Mouse (Mus musculus) urinary bladder, adult 2 months (tissue): ENCODE results near the gene Ddx58. TPM values are rescaled to one million over a fixed set of nuclear protein-coding genes. Genes with fewer than 3 reads are reported as not detected.

ENCODE experiments used
- DNase-seq: peaks from one replicate; pipeline ENCODE4 v3.0.0; 2022; ENCODE audit warnings: low spot score
- polyA plus RNA-seq: library from polyadenylated mRNA; depleted of rRNA; stranded (reverse); fragments of >200 nt; gene quantifications from 2 replicates; pipeline ENCODE4 v1.2.3, GENCODE M21; 2012

Gene Ddx58
- polyA plus RNA-seq, 1 experiment: 18.4 TPM

DNA sequence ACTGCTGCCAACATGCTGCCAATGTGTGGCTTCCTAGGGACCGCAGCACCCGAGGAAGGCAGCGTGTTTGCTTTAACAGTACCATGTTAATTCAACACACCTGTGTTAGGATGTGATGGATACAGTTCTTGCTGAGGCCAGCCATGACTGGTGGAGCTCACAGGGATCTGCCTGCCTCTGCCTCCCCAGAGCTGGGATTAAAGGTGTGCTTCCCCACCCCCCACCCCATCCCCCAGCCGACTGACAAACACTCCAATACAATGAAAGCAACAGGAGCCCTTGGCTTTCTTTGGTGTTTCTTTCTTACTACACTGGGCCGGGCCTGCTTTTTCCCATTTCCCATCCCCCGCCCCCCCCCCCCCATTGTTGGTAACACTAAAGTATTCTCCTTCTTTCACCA lies 5.4 kb downstream of the Ddx58 start:
- DNase-seq: no peak

DNA sequence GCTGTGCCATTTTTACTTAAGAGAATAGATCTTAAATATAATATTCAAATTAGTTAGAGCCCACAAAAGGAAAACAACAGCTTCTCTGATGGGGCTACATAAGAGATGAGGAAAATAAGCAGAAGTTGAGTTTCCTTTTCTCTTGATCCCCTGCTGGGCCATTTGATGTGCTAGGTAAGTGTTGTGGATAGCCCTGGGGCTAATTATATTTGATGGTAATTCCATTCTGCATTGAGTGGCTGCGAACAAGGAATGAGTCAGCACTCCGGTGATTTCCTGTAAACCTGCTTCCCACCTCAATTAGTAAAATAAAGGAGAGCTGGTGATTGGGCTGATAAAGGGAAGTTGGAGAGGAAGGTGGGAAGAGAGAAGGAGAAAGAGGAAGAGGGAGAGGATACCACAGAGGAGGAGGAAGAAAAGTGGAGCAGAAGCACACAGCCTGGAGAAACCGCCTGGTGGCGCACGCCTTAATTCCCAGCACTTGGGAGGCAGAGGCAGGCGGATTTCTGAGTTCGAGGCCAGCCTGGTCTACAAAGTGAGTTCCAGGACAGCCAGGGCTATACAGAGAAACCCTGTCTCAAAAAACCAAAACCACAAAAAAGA lies 6.5 kb downstream of the Ddx58 start:
- DNase-seq: no peak

DNA sequence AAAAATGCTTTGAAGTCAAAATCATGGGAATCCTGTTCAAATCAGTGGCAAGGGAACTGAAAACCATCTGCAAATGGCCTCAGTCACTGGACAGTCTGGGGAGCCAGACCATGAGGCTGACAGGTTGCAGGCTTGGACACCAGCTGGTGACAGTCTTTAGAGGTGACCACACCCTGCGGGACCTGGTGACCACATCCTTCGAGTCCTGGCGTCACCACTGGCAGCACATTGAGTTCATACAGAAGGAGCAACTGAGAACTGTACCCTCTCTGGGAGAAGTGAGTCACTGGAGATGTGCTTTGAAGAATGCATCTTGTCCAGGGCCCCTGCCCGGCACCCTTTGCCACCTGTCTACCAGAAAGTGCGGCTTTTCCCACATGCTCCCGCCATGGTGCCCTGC lies 9.9 kb downstream of the Ddx58 start:
- DNase-seq: no peak

DNA sequence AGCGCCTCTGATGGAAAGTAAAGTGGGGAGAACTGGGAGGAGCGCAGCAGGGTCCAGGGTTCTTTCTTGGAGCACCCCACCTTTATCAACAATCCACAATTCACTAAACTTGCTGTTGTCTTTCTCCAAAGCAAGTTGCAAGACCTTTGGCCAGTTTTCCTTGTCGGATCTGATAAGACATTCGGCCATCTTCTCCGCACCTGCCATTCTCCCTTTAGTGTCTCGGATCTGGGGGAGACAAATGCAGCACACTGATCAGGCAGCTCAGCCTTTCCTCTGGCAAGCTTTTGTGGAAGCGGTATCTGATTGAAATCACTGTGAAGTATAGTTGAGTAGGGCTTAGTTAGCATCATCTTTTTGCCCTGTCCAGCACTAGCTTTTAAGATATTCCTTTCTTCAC lies 11.7 kb downstream of the Ddx58 start:
- DNase-seq: no peak

DNA sequence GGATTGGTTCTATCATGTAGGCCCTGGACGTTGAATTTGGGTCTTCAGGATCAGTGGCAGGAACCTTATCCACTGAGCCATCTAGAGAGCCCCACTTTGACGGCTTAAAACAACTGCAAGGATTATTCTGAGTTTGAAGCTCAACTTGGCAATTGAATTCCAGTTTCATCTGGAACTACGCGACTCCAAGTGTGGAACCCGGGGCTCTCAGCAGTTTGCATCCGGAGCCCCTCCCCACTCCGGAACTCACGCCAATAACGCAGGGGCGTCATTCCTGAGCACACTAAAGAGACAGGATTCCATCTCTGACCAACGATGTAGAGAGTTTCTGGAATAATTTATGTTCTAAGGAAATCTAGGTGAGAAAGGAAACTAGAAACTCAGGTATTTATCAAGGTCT lies 12.5 kb downstream of the Ddx58 start:
- DNase-seq: no peak

DNA sequence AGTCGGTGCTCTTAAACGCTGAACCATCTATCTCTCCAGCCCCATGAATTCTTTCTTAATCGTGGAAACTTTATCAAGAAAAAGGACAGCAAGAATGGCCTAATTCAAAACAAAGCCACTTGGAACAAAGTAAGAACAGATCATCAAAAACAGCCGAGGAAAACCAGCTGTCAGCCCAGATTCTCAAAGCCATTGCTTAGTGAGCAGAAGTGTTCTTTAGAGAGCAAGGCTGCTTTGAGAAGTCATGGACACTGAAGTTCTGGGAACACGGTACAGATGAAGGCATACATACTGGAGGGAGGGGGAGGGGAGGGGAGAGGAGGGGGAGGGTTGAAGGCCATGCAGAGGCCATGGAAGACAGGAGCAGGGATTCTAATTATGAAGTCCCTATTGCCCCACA lies 13.5 kb downstream of the Ddx58 start:
- no peak for DNase-seq

DNA sequence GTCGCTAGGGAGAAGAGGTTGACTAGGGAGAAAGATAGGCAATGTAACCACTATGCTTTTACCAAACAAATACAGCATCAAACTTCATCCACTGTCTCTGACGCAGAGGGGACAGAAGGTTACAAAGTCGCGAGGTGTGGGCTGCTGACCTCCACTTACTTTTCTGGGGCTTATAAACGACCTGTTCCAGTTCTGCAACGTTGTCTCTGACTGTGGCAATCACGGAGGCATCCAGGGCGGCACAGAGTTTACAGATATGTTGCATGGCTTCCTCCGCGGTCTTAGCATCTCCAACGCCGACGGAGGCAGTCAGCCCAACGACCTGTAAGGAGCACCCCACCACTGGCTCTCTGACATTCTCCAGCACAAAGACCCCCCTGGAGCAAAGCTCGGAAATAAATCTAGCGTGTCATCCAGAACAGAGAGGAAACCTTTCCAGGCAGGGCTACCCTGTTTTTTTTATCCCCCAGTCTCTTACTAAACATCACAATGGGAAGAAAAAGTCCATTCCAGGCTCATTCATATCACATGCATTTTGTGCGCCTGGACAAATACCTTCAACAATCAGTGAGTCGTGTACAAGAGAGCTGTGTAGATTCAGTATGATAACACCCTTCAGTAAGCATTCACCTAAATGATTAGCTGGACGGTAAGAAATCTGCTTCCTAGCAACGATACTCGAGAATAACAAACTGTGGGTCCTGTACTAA lies 17.6 kb downstream of the Ddx58 start:
- no peak for DNase-seq

DNA sequence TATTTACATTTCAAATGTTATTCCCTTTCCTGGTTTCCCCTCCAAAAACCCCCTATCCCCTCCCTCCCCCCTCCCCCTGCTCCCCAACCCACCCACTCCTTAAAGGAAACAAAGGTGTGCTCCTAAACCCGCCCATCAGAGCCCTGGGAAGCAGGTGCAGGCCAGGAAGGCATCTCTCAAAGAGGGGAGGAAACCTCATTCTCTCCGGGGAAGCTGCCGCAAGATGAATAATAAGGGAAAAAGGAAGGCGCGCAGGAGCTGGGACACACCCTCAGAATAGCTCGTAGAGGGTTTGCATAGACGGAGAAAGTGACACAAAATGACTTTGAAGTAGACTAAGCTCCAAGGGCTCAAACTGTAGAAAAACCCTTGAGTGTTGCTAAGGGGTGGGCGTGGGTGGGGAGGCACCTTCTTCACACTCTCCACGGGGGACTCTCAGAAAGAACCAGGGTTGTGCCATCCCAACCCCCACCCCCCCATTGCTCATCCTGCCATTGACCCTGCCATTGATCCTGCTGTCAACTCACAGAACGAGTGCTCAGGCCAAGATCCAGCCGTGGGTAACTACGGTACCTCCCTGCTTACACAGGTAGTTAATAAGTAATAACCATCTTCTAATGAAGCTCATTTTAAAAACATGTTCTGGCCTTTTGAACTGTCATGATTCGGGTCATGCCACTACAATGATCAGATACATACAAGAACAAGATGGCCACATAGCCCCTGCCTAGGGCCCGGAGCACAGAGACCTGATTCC lies 18.4 kb downstream of the Ddx58 start:
- no peak for DNase-seq

DNA sequence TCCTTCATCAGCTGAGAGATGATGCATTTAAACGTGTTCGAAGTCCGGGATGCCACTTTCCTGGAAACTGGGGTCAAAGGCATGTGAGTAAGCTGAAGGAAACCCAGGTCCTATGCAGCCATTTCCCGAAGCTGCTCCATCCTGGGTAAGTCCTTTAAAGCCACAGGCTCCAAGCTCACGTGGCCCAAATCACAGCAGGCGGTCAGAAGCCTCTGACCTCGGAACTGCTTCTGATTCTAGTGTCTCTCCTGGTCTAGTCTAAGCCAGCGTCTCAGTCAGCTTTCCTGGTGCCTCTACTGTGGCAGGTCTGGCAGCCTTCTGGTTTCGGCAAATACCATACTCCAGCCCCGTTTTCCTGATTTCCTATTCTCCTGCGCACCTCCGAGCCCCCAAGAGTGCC lies 19.2 kb downstream of the Ddx58 start:
- no peak for DNase-seq

DNA sequence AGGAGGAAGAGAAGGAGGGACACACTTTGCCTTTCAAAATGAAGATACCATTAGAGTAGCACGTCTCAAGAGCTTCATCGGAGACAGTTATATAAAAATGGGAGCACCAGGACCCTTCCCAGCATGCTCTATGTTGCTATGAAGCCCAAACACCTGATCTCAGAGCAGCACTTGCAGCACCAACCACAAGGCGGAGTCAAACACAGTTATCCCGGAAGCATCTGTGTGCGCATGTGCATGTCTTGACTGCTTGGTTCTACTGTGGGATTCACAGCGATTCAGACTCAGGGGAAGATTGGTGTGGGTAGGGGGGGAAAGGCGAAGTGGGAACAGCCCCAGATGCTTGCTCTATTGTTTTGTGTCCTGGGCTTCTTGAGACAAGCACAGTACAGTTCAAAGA lies 21.2 kb downstream of the Ddx58 start:
- no peak for DNase-seq

DNA sequence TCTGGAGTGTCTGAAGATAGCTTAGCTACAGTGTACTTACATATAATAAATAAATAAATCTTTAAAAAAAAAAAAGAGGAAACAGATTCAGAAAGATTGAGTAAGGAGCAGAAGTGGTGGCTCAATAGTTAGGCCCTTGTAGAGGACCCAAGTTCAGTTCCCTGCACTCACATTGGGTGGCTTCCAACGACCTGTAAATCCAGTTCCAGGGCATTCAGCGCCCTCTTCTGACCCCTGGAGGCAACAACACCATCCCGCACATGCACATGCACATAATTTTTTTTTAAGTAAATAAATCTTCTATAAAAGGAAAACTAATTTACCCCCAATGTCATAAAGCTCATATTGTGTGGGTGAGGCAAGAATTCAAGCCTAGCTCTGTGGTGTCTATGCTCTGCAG lies 21.7 kb downstream of the Ddx58 start:
- no peak for DNase-seq

DNA sequence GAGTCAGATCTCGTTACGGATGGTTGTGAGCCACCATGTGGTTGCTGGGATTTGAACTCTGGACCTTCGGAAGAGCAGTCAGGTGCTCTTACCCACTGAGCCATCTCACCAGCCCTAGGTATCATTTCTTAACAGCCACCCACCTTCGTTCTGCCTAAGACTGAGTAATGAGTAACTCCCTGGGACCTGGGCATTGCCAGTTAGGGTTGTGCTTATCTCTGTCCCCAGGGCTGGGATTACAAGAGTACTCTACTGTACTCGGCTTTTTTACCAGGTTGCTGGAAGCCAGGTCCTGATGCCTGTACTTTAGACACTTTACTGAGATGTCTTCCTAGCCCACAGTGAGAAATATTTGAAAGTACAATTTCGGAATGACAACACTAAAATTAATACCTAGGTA lies 27.5 kb downstream of the Ddx58 start:
- DNase-seq: no peak

DNA sequence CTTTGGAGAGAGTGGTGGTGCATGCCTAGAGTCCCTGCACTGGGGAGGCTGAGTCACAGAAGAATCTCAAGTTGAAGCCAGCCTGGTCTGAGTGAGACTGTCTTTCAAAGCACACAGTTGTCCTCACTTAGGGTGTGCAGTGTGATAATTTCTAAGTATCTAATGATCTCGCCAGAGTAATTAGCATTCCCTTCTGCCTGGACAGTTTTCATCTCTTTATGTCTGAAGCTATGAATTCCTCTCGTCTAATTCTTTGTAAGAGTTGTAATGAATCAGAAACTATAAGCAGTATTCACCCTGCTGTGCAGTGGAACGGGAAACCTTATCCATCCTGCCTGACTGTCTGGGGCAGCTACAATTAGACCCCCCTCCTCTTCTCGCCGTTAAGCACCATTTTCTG lies 31.9 kb downstream of the Ddx58 start:
- DNase-seq: no peak

DNA sequence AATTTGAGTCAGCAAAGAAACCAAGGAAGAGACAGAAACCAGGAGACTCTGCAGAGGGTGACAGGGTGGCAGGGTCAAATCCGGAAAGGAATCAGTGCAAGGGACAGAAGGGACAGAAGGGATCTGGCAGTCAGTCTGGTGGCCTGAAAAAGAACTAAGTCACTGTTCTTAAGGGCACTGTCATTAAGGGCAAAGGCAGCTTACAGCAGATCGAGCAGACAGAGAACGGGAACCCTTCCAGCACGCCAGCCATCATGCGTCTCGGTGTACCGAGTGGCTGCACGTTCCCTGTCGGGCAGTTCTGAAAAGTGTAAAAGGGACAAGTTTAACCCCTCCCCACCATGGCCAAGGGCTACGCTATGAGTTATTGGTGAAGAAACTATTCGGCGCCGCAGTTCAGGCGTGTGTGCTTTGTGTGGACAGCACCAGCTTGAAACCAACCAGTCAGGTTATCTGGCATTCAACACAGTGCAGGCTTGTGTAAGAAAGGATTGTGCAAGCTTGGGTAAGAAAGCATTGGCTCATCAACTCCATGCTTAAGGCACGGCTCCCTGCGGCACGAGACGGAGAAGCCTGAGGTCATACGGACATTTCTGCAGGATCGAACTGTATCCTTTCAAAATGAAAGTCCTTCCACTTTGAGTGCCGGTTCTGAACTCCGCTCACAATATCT lies 34.3 kb downstream of the Ddx58 start:
- DNase-seq: no peak

DNA sequence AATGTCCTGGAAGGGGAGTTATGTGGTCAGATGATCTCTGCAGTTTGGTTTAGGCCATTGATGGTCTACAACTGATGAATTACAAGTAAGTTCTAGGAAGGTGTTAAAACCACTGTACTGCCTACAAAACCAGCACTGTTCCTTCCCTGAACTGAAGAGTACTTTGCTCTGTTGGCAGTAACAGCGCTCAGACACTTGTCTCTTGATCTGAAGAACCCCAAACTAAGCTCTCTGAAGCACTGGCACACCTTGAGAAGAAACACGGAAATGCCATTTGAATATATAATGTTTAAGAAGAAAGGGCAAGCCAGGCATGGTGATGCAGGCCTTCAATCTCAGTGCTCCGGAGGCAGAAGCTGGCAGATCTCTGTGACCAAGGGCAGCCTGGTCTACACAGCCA lies 35.3 kb downstream of the Ddx58 start:
- DNase-seq: no peak

DNA sequence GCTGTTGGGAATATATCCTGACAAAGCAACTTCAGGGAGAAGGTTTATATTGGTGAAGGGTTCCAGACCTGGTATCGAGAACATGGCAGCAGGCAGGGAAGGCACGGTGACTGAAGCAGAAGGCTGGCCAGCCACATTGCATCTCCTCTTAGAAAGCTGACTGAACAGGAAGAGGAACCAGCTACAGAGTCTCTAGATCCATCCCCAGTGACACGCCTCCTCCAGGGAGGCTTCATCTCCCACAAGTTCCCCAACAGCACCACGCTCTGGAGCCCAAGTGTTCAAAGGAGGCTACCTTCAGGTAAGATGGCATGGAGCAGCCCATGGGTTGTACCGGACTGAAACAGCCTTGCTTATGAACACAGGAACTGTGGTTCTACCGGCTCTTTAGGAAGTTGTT lies 37.4 kb downstream of the Ddx58 start:
- no peak for DNase-seq

DNA sequence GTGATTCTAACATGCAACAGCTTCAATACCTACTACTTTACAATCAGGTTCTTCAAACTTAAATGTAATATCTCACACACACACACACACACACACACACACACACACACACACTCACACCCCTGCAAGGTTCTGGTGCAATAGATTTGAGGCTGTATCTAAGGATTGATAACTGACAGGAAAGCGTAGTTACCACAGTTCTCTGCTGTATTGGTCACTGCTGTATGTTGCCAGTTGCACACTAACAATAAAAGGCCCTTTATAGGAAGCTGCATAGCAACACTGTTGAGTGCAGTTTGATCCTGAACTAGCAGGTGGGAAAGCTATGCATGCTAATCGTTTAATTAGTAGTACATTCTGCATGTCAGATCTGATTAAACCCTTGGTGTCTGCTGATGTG lies 44.3 kb downstream of the Ddx58 start:
- no peak for DNase-seq

DNA sequence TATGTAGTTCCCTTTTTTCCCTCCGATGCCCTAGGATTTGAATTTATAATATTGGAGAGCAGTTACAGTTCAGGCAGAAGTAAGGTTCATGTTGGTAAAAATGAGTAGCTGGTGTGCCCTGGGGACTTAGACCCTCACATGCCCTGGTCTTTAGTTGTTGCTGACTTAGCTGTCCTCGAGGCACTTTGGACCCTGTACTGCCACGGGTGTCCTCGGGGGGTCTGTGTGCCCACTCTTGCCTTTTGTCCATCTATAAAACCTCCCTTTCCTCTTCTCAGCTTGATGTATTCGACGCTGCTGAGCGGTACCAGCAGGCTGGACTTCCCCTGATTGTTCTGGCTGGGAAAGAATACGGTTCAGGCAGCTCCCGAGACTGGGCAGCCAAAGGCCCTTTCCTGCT lies 46.2 kb downstream of the Ddx58 start:
- no peak for DNase-seq

DNA sequence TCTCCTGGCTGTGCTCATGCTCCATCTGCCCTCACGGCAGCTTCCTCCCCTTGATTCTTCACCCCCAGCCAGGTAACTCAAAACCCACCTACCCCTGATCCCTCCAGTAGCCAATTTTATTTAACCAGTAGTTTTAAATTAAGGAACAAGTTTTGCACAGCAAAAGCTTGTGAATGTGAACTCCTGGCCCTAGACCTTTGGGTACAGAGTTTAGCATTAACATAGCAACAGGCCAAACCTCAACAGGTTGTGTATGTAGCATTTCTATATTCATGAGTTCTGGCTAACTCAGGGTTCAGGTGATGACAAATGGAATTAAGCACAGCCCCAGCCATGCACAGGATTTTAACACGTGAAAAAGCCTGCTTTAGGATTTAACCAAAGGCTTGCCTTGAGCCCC lies 47.4 kb downstream of the Ddx58 start:
- no peak for DNase-seq

DNA sequence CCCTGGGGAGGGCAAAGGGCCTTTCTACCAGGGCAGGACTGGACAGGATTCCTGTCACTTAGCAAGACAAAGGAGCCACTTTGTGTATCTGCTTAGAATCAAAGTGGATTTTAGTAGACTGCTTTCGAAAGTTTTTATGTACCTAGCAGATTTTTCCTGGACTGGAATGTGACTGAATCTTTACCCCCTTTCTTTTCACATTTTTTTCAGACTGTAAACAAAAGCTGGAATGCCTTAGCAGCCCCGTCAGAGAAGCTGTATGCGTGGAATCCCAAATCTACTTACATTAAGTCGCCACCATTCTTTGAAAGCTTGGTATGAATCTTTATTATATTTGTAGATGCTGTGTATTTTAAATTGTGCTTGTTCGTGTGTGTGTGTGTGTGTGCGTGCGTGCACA lies 51.7 kb downstream of the Ddx58 start:
- DNase-seq: no peak

DNA sequence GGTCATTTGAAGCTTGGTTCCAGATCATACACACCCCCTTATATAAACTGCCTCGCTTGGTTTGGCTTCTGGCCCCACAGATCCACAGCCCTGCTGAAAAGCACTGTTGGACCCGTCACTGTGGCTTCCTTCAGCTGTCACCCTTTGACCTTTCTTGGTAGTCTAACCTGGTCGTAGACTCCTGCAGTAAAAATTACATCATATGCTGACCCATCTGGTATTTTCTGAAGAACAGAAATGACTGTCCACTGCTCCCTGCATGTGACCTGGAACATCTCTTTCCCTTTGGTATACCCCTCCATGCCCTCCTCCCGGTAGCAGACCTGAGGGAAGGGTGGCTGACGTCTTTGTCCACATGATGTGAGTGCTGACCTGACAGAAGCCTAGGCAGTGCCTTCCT lies 55.2 kb downstream of the Ddx58 start:
- no peak for DNase-seq

DNA sequence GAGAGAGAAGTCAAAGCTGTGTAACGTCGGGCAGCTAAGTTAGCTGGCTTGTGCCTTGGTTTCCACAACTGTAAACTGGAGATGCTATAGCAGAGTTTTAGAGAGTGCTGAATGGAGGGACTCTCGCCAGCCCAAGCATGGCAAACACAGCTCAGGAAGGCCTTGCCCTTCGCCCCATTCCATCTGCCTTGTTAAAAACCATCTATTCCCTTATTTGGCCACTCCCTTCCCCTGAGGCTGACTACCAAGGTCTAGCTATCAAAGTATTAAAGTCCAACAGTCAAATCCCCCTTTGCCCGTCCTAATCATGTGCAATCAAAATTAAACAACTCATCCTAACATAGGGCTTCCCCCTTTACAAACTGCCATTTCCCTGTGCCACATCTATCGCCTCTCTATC lies 55.8 kb downstream of the Ddx58 start:
- no peak for DNase-seq
